8 mouse cellular contexts compared by ENCODE assay signal in genomic region chr17:33032900-33033891, GRCm38 (mm10). TPM values are rescaled to one million over a fixed set of nuclear protein-coding genes. Genes with fewer than 3 reads are reported as not detected.
DNase-seq lines count a peak whose midpoint lies in the region; ATAC-seq lines count a peak whose summit lies in the region.

Zfp763 (minus strand) TSS chr17:33033402.

- no peaks in the 10 kb centered on the region for H3K27me3 ChIP-seq in embryonic facial prominence, embryonic 11.5 days (ENCODE audit: control insufficient read depth, insufficient read depth, low read length)
- no peaks in the 10 kb centered on the region for H3K27me3 ChIP-seq in limb, embryonic 10.5 days (ENCODE audit: low read depth, poor library complexity, severe bottlenecking)
- H3K27me3 ChIP-seq in midbrain, embryonic 13.5 days = no peaks in the 10 kb centered on the region

- H3K27ac ChIP-seq in embryonic facial prominence, embryonic 11.5 days (replicated peaks; ENCODE audit: low read depth, low read length) = peak within 1 kb of the TSS; percentile 73
- peak within 1 kb of the TSS; percentile 88 for H3K27ac ChIP-seq in limb, embryonic 10.5 days
- H3K27ac ChIP-seq in midbrain, embryonic 13.5 days = peak within 1 kb of the TSS; percentile 93

- H3K9ac ChIP-seq in embryonic facial prominence, embryonic 11.5 days (replicated peaks; ENCODE audit: low read length) = peak within 1 kb of the TSS; percentile 85
- peak within 1 kb of the TSS; percentile 91 for H3K9ac ChIP-seq in midbrain, embryonic 13.5 days (replicated peaks)

- no peaks in the 10 kb centered on the region for H3K36me3 ChIP-seq in embryonic facial prominence, embryonic 11.5 days (replicated peaks; ENCODE audit: control insufficient read depth, insufficient read depth, low read depth, low read length)
- H3K36me3 ChIP-seq in limb, embryonic 10.5 days = peaks cover 26% of the 10 kb centered on the region
- H3K36me3 ChIP-seq in midbrain, embryonic 13.5 days = no peaks in the 10 kb centered on the region

- H3K9me3 ChIP-seq in embryonic facial prominence, embryonic 11.5 days (replicated peaks; ENCODE audit: control insufficient read depth, low read length) = no peaks in the 10 kb centered on the region
- 0 out of 2 replicates have a peak, but pooled peaks cover 2% of the 10 kb centered on the region for H3K9me3 ChIP-seq in limb, embryonic 10.5 days (replicated peaks)
- H3K9me3 ChIP-seq in midbrain, embryonic 13.5 days = 0 out of 2 replicates have a peak, but pooled peaks cover 3% of the 10 kb centered on the region

- WGBS in embryonic facial prominence, embryonic 11.5 days = 4% methylated on average over 27 of the region's 27 CpGs
- 4% methylated on average over 27 of the region's 27 CpGs for WGBS in limb, embryonic 10.5 days
- 3% methylated on average over 27 of the region's 27 CpGs for WGBS in midbrain, embryonic 13.5 days

- no peaks in the 10 kb centered on the region for H3K4me1 ChIP-seq in embryonic facial prominence, embryonic 11.5 days (ENCODE audit: control insufficient read depth, insufficient read depth, low read length)
- H3K4me1 ChIP-seq in limb, embryonic 10.5 days = no peaks in the 10 kb centered on the region
- peaks cover 10% of the 10 kb centered on the region for H3K4me1 ChIP-seq in midbrain, embryonic 13.5 days (replicated peaks)

- H3K4me3 ChIP-seq in embryonic facial prominence, embryonic 11.5 days (ENCODE audit: low read depth, low read length) = peak within 1 kb of the TSS; percentile 91
- peak within 1 kb of the TSS; percentile 65 for H3K4me3 ChIP-seq in limb, embryonic 10.5 days
- peak within 1 kb of the TSS; percentile 93 for H3K4me3 ChIP-seq in midbrain, embryonic 13.5 days (replicated peaks)

- DNase-seq in urinary bladder, adult 18-20 months (ENCODE audit: low spot score in 2 of 2) = peak; percentile 15 to 76
- no peak for DNase-seq in urinary bladder, postnatal 10 days (ENCODE audit: low spot score)
- peak; percentile 93 for DNase-seq in embryonic facial prominence, embryonic 11.5 days (ENCODE audit: low spot score)
- DNase-seq in kidney, adult 11 months = peak; percentile 86
- DNase-seq in limb, embryonic 10.5 days (ENCODE audit: low spot score) = peak; percentile 81
- DNase-seq in spleen, adult 12 weeks (ENCODE audit: low spot score) = peak; percentile 64

- peak; percentile 98 for ATAC-seq in embryonic facial prominence, embryonic 11.5 days (replicated peaks; ENCODE audit: insufficient number of reproducible peaks, low FRiP score, low TSS enrichment, low read depth)
- peak; percentile 99 for ATAC-seq in granulocyte monocyte progenitor cell, adult 5-6 weeks (replicated peaks; ENCODE audit: poor library complexity, severe bottlenecking)
- peak; percentile 99 for ATAC-seq in midbrain, embryonic 13.5 days

- peak within 1 kb of the TSS; percentile 37 for H3K4me2 ChIP-seq in embryonic facial prominence, embryonic 11.5 days (ENCODE audit: low read depth, low read length)
- H3K4me2 ChIP-seq in midbrain, embryonic 13.5 days (replicated peaks) = peak within 1 kb of the TSS; percentile 65

RNA-seq across cellular contexts. Expression of gene Zfp763, which starts in this region (rescaled TPM):
- 26.2 and 27.0 TPM in 2 replicates for polyA plus RNA-seq in embryonic facial prominence, embryonic 11.5 days (2014; fragmentation: Nextera tagmentation; extraction: Ambion mirVana)
- total RNA-seq in granulocyte monocyte progenitor cell, adult 5-6 weeks (2014; fragmentation: Nextera tagmentation) = 3.2 TPM in 2 replicates
- total RNA-seq in granulocyte monocyte progenitor cell, adult 5-6 weeks (2017) = 11.2 and 14.5 TPM in 2 replicates
- polyA plus RNA-seq in limb, embryonic 10.5 days (2016; fragmentation: Nextera tagmentation; extraction: Ambion mirVana) = 11.7 and 15.4 TPM in 2 replicates
- 28.7 and 30.6 TPM in 2 replicates for polyA plus RNA-seq in midbrain, embryonic 13.5 days (2015; fragmentation: Nextera tagmentation; extraction: Ambion mirVana)
